Mouse (Mus musculus): Measurements from ENCODE around the gene Psma2. TPM values are rescaled to one million over a fixed set of nuclear protein-coding genes. Genes with fewer than 3 reads are reported as not detected.

Psma2 gene
- polyA plus RNA-seq, 1 experiment from 2014 or later = 214 TPM

Other genes starting within 250 kb of the Psma2 start
- gene Hecw1, start 90.0 kb upstream of the Psma2 start, polyA plus RNA-seq (2014; fragmentation: Nextera tagmentation; extraction: Ambion mirVana) = 11.2 and 12.8 TPM in 2 replicates
- gene Mrpl32, start 75 bp upstream of the Psma2 start, polyA plus RNA-seq (2014; fragmentation: Nextera tagmentation; extraction: Ambion mirVana) = 120 and 133 TPM in 2 replicates
- 30.2 and 31.7 TPM in 2 replicates for gene AW209491, start 16.9 kb downstream of the Psma2 start, polyA plus RNA-seq (2014; fragmentation: Nextera tagmentation; extraction: Ambion mirVana)